Mouse (Mus musculus): ENCODE measurements around the gene Dok3. TPM values are rescaled to one million over a fixed set of nuclear protein-coding genes. Genes with fewer than 3 reads are reported as not detected.

The Dok3 gene
- total RNA-seq, 2 experiments from 2014 or later = 9.6 to 9.7 TPM

- DNase-seq (ENCODE audit: extremely low spot score in 1 of 2, low spot score in 1 of 2) = no peak
These were observed 46.0 kb downstream of the Dok3 start for GRCm38 (mm10) chr13:55483071-55483470.

- no peak for DNase-seq (ENCODE audit: extremely low spot score in 1 of 2, low spot score in 1 of 2)
These were observed 46.6 kb downstream of the Dok3 start for GRCm38 (mm10) chr13:55482542-55482941.

- no peak for DNase-seq (ENCODE audit: extremely low spot score in 1 of 2, low spot score in 1 of 2)
These were observed 49.2 kb downstream of the Dok3 start for GRCm38 (mm10) chr13:55479929-55480328.

- DNase-seq (ENCODE audit: extremely low spot score in 1 of 2, low spot score in 1 of 2) = no peak
These were observed 50.1 kb downstream of the Dok3 start for GRCm38 (mm10) chr13:55479008-55479407.

GRCm38 (mm10) chr13:55478036-55478435 lies 51.1 kb downstream of the Dok3 start:
- DNase-seq (ENCODE audit: extremely low spot score in 1 of 2, low spot score in 1 of 2) = peak in 1 of 2 experiments; percentile 65

- DNase-seq (ENCODE audit: extremely low spot score in 1 of 2, low spot score in 1 of 2) = no peak
These were observed 51.6 kb downstream of the Dok3 start for GRCm38 (mm10) chr13:55477492-55477891.

GRCm38 (mm10) chr13:55476256-55476655 lies 52.8 kb downstream of the Dok3 start:
- DNase-seq (ENCODE audit: extremely low spot score in 1 of 2, low spot score in 1 of 2) = no peak

GRCm38 (mm10) chr13:55475750-55476149 lies 53.3 kb downstream of the Dok3 start:
- no peak for DNase-seq (ENCODE audit: extremely low spot score in 1 of 2, low spot score in 1 of 2)

GRCm38 (mm10) chr13:55474621-55475069 lies 54.5 kb downstream of the Dok3 start:
- peak in 1 of 2 experiments; percentile 58 for DNase-seq (ENCODE audit: extremely low spot score in 1 of 2, low spot score in 1 of 2)

GRCm38 (mm10) chr13:55473961-55474360 lies 55.1 kb downstream of the Dok3 start:
- no peak for DNase-seq (ENCODE audit: extremely low spot score in 1 of 2, low spot score in 1 of 2)

Small RNAs within 50 kb of the gene (microRNA-seq; reads per million reads assigned to microRNA genes)
- gene Mir6944 (108 to 173 reads per million in 2 experiments), gene Mir6945 (4.2 to 9.2 reads per million in 2 experiments)

Other genes with a start within 250 kb of the Dok3 start
- gene Prelid1, start 208.8 kb downstream of the Dok3 start, total RNA-seq (2021) = 100 to 1,000 TPM; 139 to 165 TPM
- gene Rab24, start 207.3 kb downstream of the Dok3 start, total RNA-seq (2021) = 10 to 100 TPM; 74.0 to 83.3 TPM
- gene Mxd3, start 199.5 kb downstream of the Dok3 start, total RNA-seq (2021) = 1 to 10 TPM; 1.2 to 2.4 TPM
- 10 to 100 TPM; 58.4 to 61.0 TPM for gene Lman2, start 166.5 kb downstream of the Dok3 start, total RNA-seq (2021)
- gene Rgs14, start 159.6 kb downstream of the Dok3 start, total RNA-seq (2021) = 10 to 100 TPM; 94.5 to 98.2 TPM
- not detected for gene Slc34a1, start 131.1 kb downstream of the Dok3 start, total RNA-seq (2021)
- not detected for gene Pfn3, start 114.1 kb downstream of the Dok3 start, total RNA-seq (2021)
- under 1 TPM; 0.35 to 0.47 TPM for gene F12, start 102.5 kb downstream of the Dok3 start, total RNA-seq (2021)
- 10 to 100 TPM; 66.7 to 74.7 TPM for gene Grk6, start 84.2 kb downstream of the Dok3 start, total RNA-seq (2021)
- 10 to 100 TPM; 96.9 to 97.3 TPM for gene Prr7, start 65.0 kb downstream of the Dok3 start, total RNA-seq (2021)
- 100 to 1,000 TPM; 356 to 398 TPM for gene Dbn1, start 41.2 kb downstream of the Dok3 start, total RNA-seq (2021)
- gene Pdlim7, start 15.6 kb downstream of the Dok3 start, total RNA-seq (2021) = 10 to 100 TPM; 86.6 to 97.7 TPM
- gene Ddx41, start 7.4 kb upstream of the Dok3 start, total RNA-seq (2021) = 10 to 100 TPM; 50.7 to 57.2 TPM
- 10 to 100 TPM; 66.4 to 87.5 TPM for gene Fam193b, start 41.8 kb upstream of the Dok3 start, total RNA-seq (2021)
- 100 to 1,000 TPM; 132 to 143 TPM for gene Tmed9, start 44.4 kb upstream of the Dok3 start, total RNA-seq (2021)
- 10 to 100 TPM; 26.0 to 26.7 TPM for gene B4galt7, start 70.6 kb upstream of the Dok3 start, total RNA-seq (2021)
- gene Caml, start 93.7 kb upstream of the Dok3 start, total RNA-seq (2021) = 10 to 100 TPM; 47.9 to 49.0 TPM
- gene Ddx46, start 105.7 kb upstream of the Dok3 start, total RNA-seq (2021) = 10 to 100 TPM; 41.6 to 55.5 TPM
- gene B230219D22Rik, start 163.8 kb upstream of the Dok3 start, total RNA-seq (2021) = 10 to 100 TPM; 79.8 to 81.6 TPM
- 10 to 100 TPM; 68.8 to 81.2 TPM for gene Txndc15, start 185.4 kb upstream of the Dok3 start, total RNA-seq (2021)
- gene Pcbd2, start 198.1 kb upstream of the Dok3 start, total RNA-seq (2021) = 10 to 100 TPM; 30.9 to 40.2 TPM

Data from layer of hippocampus, postnatal 25 days (tissue).